8 mouse cellular contexts compared by ENCODE assay signal in the genomic region with DNA sequence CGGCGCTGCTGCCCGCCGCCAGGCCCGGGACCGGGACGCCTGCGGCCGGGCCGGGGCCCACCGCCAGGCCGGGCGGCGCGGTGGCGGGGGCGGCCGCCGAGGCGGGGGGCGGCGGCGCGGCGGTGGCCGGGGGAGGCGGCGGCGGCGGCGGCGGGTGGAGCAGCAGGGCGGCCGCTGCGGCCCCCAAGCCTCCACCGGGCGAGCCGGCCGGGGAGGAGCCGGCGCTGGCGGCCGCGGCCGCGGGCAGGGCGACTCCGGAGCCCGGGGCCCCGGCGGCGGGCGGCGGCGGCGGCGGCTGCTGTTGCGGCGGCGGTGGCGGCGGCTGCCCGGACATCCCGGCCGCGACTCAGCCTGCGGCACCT. TPM values are rescaled to one million over a fixed set of nuclear protein-coding genes. Genes with fewer than 3 reads are reported as not detected.
A peak's percentile ranks its signal among the peaks of the same experiment; 100 is the strongest.
DNase-seq lines count a peak whose midpoint lies in the region; ATAC-seq and TF ChIP-seq lines count a peak whose summit lies in the region.

No protein-coding gene starts in this region.

- H3K27ac ChIP-seq in heart, embryonic 15.5 days: peak overlapping the region; percentile 99
- H3K27ac ChIP-seq in forebrain, postnatal 0 days (ENCODE audit: low read depth, low read length): peak overlapping the region; percentile 99
- H3K27ac ChIP-seq in macrophage: no peak overlapping the region

- no peak for DNase-seq in heart, postnatal 4 days
- no peak for DNase-seq in G1E (ENCODE audit: low spot score)
- DNase-seq in forebrain, postnatal 0 days: no peak
- no peak for DNase-seq in right cerebral cortex, adult 18-20 months
- DNase-seq in layer of hippocampus, postnatal 14 days (ENCODE audit: low spot score in 2 of 2): no peak
- DNase-seq in layer of hippocampus, adult 18-20 months (ENCODE audit: low spot score in 2 of 2): no peak

- peaks cover 17% of the 10 kb centered on the region for H3K4me1 ChIP-seq in heart, embryonic 15.5 days (replicated peaks)
- peaks cover 49% of the 10 kb centered on the region for H3K4me1 ChIP-seq in G1E (ENCODE audit: insufficient read depth, low read depth, low read length)
- peaks cover 14% of the 10 kb centered on the region for H3K4me1 ChIP-seq in forebrain, postnatal 0 days (ENCODE audit: insufficient read depth)

- H3K9me3 ChIP-seq in heart, embryonic 15.5 days (replicated peaks): no peaks in the 10 kb centered on the region
- no peaks in the 10 kb centered on the region for H3K9me3 ChIP-seq in G1E (replicated peaks)
- no peaks in the 10 kb centered on the region for H3K9me3 ChIP-seq in forebrain, postnatal 0 days (ENCODE audit: low read length)

- H3K4me3 ChIP-seq in heart, embryonic 15.5 days: peak overlapping the region; percentile 99
- H3K4me3 ChIP-seq in G1E (ENCODE audit: low read depth, low read length) (peak overlapping the region; percentile 88), macrophage (ENCODE audit: inconsistent target) (peak overlapping the region; percentile 89)
- H3K4me3 ChIP-seq in forebrain, postnatal 0 days (ENCODE audit: low read depth, low read length): peak overlapping the region; percentile 95

- H3K36me3 ChIP-seq in heart, embryonic 15.5 days: no peaks in the 10 kb centered on the region
- H3K36me3 ChIP-seq in G1E (replicated peaks) (peaks cover 8% of the 10 kb centered on the region), macrophage (ENCODE audit: inconsistent target) (no peaks in the 10 kb centered on the region)
- no peaks in the 10 kb centered on the region for H3K36me3 ChIP-seq in forebrain, postnatal 0 days (ENCODE audit: insufficient read depth)

- H3K9ac ChIP-seq in heart, embryonic 15.5 days: peak overlapping the region; percentile 97
- peak overlapping the region; percentile 95 for H3K9ac ChIP-seq in forebrain, postnatal 0 days

- no peak for TF ChIP-seq CTCF in G1E (IDR thresholded peaks at IDR 0.05; ENCODE audit: low read depth, low read length)
- no peak for TF ChIP-seq CTCF in forebrain, postnatal 0 days (IDR thresholded peaks at IDR 0.05; ENCODE audit: low read depth)

- ATAC-seq in heart, embryonic 15.5 days (replicated peaks; ENCODE audit: insufficient number of reproducible peaks, insufficient read depth, low FRiP score, low read depth): 0 out of 2 replicates have a peak, but pooled peaks have one; percentile 6
- no peak for ATAC-seq in G1E (ENCODE audit: extremely low read depth, insufficient number of reproducible peaks, low FRiP score, poor library complexity, severe bottlenecking)
- ATAC-seq in forebrain, postnatal 0 days: no peak; the same call in 1 of the 2 replicates

- peaks cover 48% of the 10 kb centered on the region for H3K79me2 ChIP-seq in macrophage (ENCODE audit: inconsistent target)

- WGBS in heart, embryonic 15.5 days: 0% methylated on average over 12 of the region's 67 CpGs
- 3% methylated on average over 7 of the region's 67 CpGs for WGBS in forebrain, postnatal 0 days
- WGBS in macrophage (ENCODE audit: missing documents): 1% methylated on average over 28 of the region's 67 CpGs

- H3K4me2 ChIP-seq in heart, embryonic 15.5 days: peak overlapping the region; percentile 74
- peak overlapping the region; percentile 76 for H3K4me2 ChIP-seq in forebrain, postnatal 0 days (ENCODE audit: low read depth)

- no peaks in the 10 kb centered on the region for H3K27me3 ChIP-seq in heart, embryonic 15.5 days
- H3K27me3 ChIP-seq in G1E (ENCODE audit: insufficient read depth, low read length): peaks cover 10% of the 10 kb centered on the region; the same call in 1 of the 2 replicates
- no peaks in the 10 kb centered on the region for H3K27me3 ChIP-seq in forebrain, postnatal 0 days (ENCODE audit: insufficient read depth, low read length)

RNA-seq across cellular contexts. Expression of a gene that starts 0.5 kb away (rescaled TPM):
- 6.5 and 7.7 TPM in 2 replicates for polyA plus RNA-seq in heart, embryonic 15.5 days (2015; fragmentation: Nextera tagmentation; extraction: Ambion mirVana)
- total RNA-seq in heart, postnatal 4 days (2021): 10 to 100 TPM; 47.0 to 50.2 TPM
- 132 and 142 TPM in 2 replicates for total RNA-seq in G1E (2014; fragmentation: Nextera tagmentation)
- total RNA-seq in G1E (2017): 60.9 and 66.3 TPM in 2 replicates
- polyA plus RNA-seq in G1E (2012): 81.0 and 105 TPM in 2 replicates
- total RNA-seq in forebrain, postnatal 0 days (2014; rRNA removed): 44.8 and 44.9 TPM in 2 replicates
- polyA plus RNA-seq in forebrain, postnatal 0 days (2015; fragmentation: Nextera tagmentation; extraction: Ambion mirVana): 8.1 and 9.3 TPM in 2 replicates
- total RNA-seq in macrophage (2018; cell fraction: chromatin; rRNA removed): 100 to 1,000 TPM in 15 of 26 experiments, 10 to 100 TPM in 11; 32.7 to 157 (median 118) TPM
- 10 to 100 TPM; 33.7 to 62.4 (median 53.4) TPM for total RNA-seq in macrophage (2018; cell fraction: cytosol; rRNA removed)
- total RNA-seq in macrophage (2018; cell fraction: nucleus; rRNA removed): 100 to 1,000 TPM in 5 of 26 experiments, 10 to 100 TPM in 21; 29.6 to 123 (median 68.1) TPM
- polyA plus RNA-seq in macrophage (2018): 44.6 to 53.4 TPM (median 47.4 TPM) in 3 replicates
- 10 to 100 TPM; 79.4 to 82.4 TPM for total RNA-seq in layer of hippocampus, postnatal 14 days (2021)
- total RNA-seq in layer of hippocampus, adult 18-20 months (2021): 10 to 100 TPM; 86.0 to 88.0 TPM
